Mouse (Mus musculus): ENCODE data around the gene Pon2. TPM values are rescaled to one million over a fixed set of nuclear protein-coding genes. Genes with fewer than 3 reads are reported as not detected.
A peak's percentile ranks its signal among the peaks of the same experiment; 100 is the strongest.

The Pon2 gene
- polyA plus RNA-seq, 1 experiment from 2014 or later: 38.6 TPM

GRCm38 (mm10) chr6:5296067-5296466 is 2.2 kb downstream of the Pon2 start:
- Histone ChIP-seq H3K4me3 (ENCODE audit: low read length) (no peak overlapping the region), H3K36me3 (ENCODE audit: insufficient read depth, low read length) (no peaks in the 10 kb centered on the region), H3K4me2 (replicated peaks; ENCODE audit: low read depth, low read length) (no peak overlapping the region; the same call in 1 of the 2 replicates), H3K4me1 (ENCODE audit: insufficient read depth, low read length) (peaks cover 2% of the 10 kb centered on the region; the same call in 1 of the 2 replicates), H3K27ac (ENCODE audit: low read length) (no peak overlapping the region), H3K9me3 (ENCODE audit: low read length) (no peaks in the 10 kb centered on the region), H3K9ac (replicated peaks; ENCODE audit: low read length) (no peak overlapping the region), H3K27me3 (ENCODE audit: insufficient read depth, low read length) (0 out of 2 replicates have a peak, but pooled peaks cover 3% of the 10 kb centered on the region)
- WGBS: 95% methylated on average over 7 of the region's 7 CpGs
- ATAC-seq (ENCODE audit: low FRiP score, low TSS enrichment): no peak

GRCm38 (mm10) chr6:5294659-5295449 is 3.4 kb downstream of the Pon2 start:
- Histone ChIP-seq H3K4me2 (replicated peaks; ENCODE audit: low read depth, low read length) (no peak overlapping the region), H3K27ac (ENCODE audit: low read length) (no peak overlapping the region), H3K27me3 (ENCODE audit: insufficient read depth, low read length) (0 out of 2 replicates have a peak, but pooled peaks cover 3% of the 10 kb centered on the region), H3K9me3 (ENCODE audit: low read length) (no peaks in the 10 kb centered on the region), H3K4me1 (ENCODE audit: insufficient read depth, low read length) (peaks cover 2% of the 10 kb centered on the region; the same call in 1 of the 2 replicates), H3K9ac (replicated peaks; ENCODE audit: low read length) (no peak overlapping the region), H3K4me3 (ENCODE audit: low read length) (no peak overlapping the region), H3K36me3 (ENCODE audit: insufficient read depth, low read length) (no peaks in the 10 kb centered on the region)
- 92% methylated on average over 16 of the region's 16 CpGs for WGBS
- ATAC-seq (ENCODE audit: low FRiP score, low TSS enrichment): no peak

- WGBS: 74% methylated on average over 5 of the region's 5 CpGs
- Histone ChIP-seq H3K9me3 (ENCODE audit: low read length) (no peaks in the 10 kb centered on the region), H3K4me2 (replicated peaks; ENCODE audit: low read depth, low read length) (no peak overlapping the region), H3K27me3 (ENCODE audit: insufficient read depth, low read length) (no peaks in the 10 kb centered on the region), H3K9ac (replicated peaks; ENCODE audit: low read length) (no peak overlapping the region), H3K27ac (ENCODE audit: low read length) (no peak overlapping the region), H3K4me3 (ENCODE audit: low read length) (no peak overlapping the region), H3K36me3 (ENCODE audit: insufficient read depth, low read length) (no peaks in the 10 kb centered on the region), H3K4me1 (ENCODE audit: insufficient read depth, low read length) (no peaks in the 10 kb centered on the region)
- ATAC-seq (ENCODE audit: low FRiP score, low TSS enrichment): no peak
Measured at GRCm38 (mm10) chr6:5292841-5293240, 5.4 kb downstream of the Pon2 start.

- no peak overlapping the region for H3K4me3 ChIP-seq (ENCODE audit: low read length)
- H3K4me1 ChIP-seq (ENCODE audit: insufficient read depth, low read length): no peaks in the 10 kb centered on the region
- H3K9ac ChIP-seq (replicated peaks; ENCODE audit: low read length): no peak overlapping the region
- no peaks in the 10 kb centered on the region for H3K9me3 ChIP-seq (ENCODE audit: low read length)
- no peak overlapping the region for H3K4me2 ChIP-seq (replicated peaks; ENCODE audit: low read depth, low read length)
- ATAC-seq (ENCODE audit: low FRiP score, low TSS enrichment): 0 out of 2 replicates have a peak, but pooled peaks have one; percentile 23
- no peak overlapping the region for H3K27ac ChIP-seq (ENCODE audit: low read length)
- H3K36me3 ChIP-seq (ENCODE audit: insufficient read depth, low read length): no peaks in the 10 kb centered on the region
- WGBS: 72% methylated on average over 4 of the region's 4 CpGs
- H3K27me3 ChIP-seq (ENCODE audit: insufficient read depth, low read length): no peaks in the 10 kb centered on the region
Measured at GRCm38 (mm10) chr6:5291450-5291849, 6.8 kb downstream of the Pon2 start.

GRCm38 (mm10) chr6:5287919-5288318 is 10.3 kb downstream of the Pon2 start:
- 36% methylated on average over 5 of the region's 5 CpGs for WGBS

GRCm38 (mm10) chr6:5287392-5287791 is 10.9 kb downstream of the Pon2 start:
- 65% methylated on average over 2 of the region's 2 CpGs for WGBS
- no peaks in the 10 kb centered on the region for H3K9me3 ChIP-seq (ENCODE audit: low read length)
- no peak for ATAC-seq (ENCODE audit: low FRiP score, low TSS enrichment)
- H3K4me1 ChIP-seq (ENCODE audit: insufficient read depth, low read length): no peaks in the 10 kb centered on the region
- no peaks in the 10 kb centered on the region for H3K27me3 ChIP-seq (ENCODE audit: insufficient read depth, low read length)
- H3K27ac ChIP-seq (ENCODE audit: low read length): no peak overlapping the region
- H3K9ac ChIP-seq (replicated peaks; ENCODE audit: low read length): no peak overlapping the region
- H3K36me3 ChIP-seq (ENCODE audit: insufficient read depth, low read length): no peaks in the 10 kb centered on the region
- H3K4me3 ChIP-seq (ENCODE audit: low read length): no peak overlapping the region
- no peak overlapping the region for H3K4me2 ChIP-seq (replicated peaks; ENCODE audit: low read depth, low read length)

More at GRCm38 (mm10) chr6:5287919-5288318, 10.3 kb downstream of the Pon2 start:
- H3K27me3 ChIP-seq (ENCODE audit: insufficient read depth, low read length): no peaks in the 10 kb centered on the region
- H3K36me3 ChIP-seq (ENCODE audit: insufficient read depth, low read length): no peaks in the 10 kb centered on the region
- no peak for ATAC-seq (ENCODE audit: low FRiP score, low TSS enrichment)
- H3K4me2 ChIP-seq (replicated peaks; ENCODE audit: low read depth, low read length): no peak overlapping the region
- no peak overlapping the region for H3K4me3 ChIP-seq (ENCODE audit: low read length)
- H3K9ac ChIP-seq (replicated peaks; ENCODE audit: low read length): no peak overlapping the region
- no peaks in the 10 kb centered on the region for H3K4me1 ChIP-seq (ENCODE audit: insufficient read depth, low read length)
- H3K27ac ChIP-seq (ENCODE audit: low read length): no peak overlapping the region
- H3K9me3 ChIP-seq (ENCODE audit: low read length): no peaks in the 10 kb centered on the region

- WGBS: 65% methylated on average over 7 of the region's 7 CpGs
- ATAC-seq (ENCODE audit: low FRiP score, low TSS enrichment): no peak
- Histone ChIP-seq H3K27ac (ENCODE audit: low read length) (no peak overlapping the region), H3K36me3 (ENCODE audit: insufficient read depth, low read length) (no peaks in the 10 kb centered on the region), H3K4me1 (ENCODE audit: insufficient read depth, low read length) (no peaks in the 10 kb centered on the region), H3K9ac (replicated peaks; ENCODE audit: low read length) (no peak overlapping the region), H3K27me3 (ENCODE audit: insufficient read depth, low read length) (no peaks in the 10 kb centered on the region), H3K4me3 (ENCODE audit: low read length) (no peak overlapping the region), H3K4me2 (replicated peaks; ENCODE audit: low read depth, low read length) (no peak overlapping the region), H3K9me3 (ENCODE audit: low read length) (no peaks in the 10 kb centered on the region)
Measured at GRCm38 (mm10) chr6:5282418-5282817, 15.8 kb downstream of the Pon2 start.

- Histone ChIP-seq H3K27me3 (ENCODE audit: insufficient read depth, low read length) (no peaks in the 10 kb centered on the region), H3K4me3 (ENCODE audit: low read length) (no peak overlapping the region), H3K4me1 (ENCODE audit: insufficient read depth, low read length) (no peaks in the 10 kb centered on the region), H3K27ac (ENCODE audit: low read length) (no peak overlapping the region), H3K9me3 (ENCODE audit: low read length) (no peaks in the 10 kb centered on the region), H3K4me2 (replicated peaks; ENCODE audit: low read depth, low read length) (no peak overlapping the region), H3K36me3 (ENCODE audit: insufficient read depth, low read length) (no peaks in the 10 kb centered on the region; the same call in 1 of the 2 replicates), H3K9ac (replicated peaks; ENCODE audit: low read length) (no peak overlapping the region)
- no peak for ATAC-seq (ENCODE audit: low FRiP score, low TSS enrichment)
- WGBS: 44% methylated on average over 6 of the region's 6 CpGs
Measured at GRCm38 (mm10) chr6:5280576-5281305, 17.5 kb downstream of the Pon2 start.

GRCm38 (mm10) chr6:5277972-5278371 is 20.3 kb downstream of the Pon2 start:
- Histone ChIP-seq H3K9ac (replicated peaks; ENCODE audit: low read length) (no peak overlapping the region), H3K4me2 (replicated peaks; ENCODE audit: low read depth, low read length) (no peak overlapping the region), H3K27ac (ENCODE audit: low read length) (no peak overlapping the region), H3K4me1 (ENCODE audit: insufficient read depth, low read length) (no peaks in the 10 kb centered on the region), H3K27me3 (ENCODE audit: insufficient read depth, low read length) (no peaks in the 10 kb centered on the region), H3K36me3 (ENCODE audit: insufficient read depth, low read length) (peaks cover 3% of the 10 kb centered on the region), H3K4me3 (ENCODE audit: low read length) (no peak overlapping the region), H3K9me3 (ENCODE audit: low read length) (no peaks in the 10 kb centered on the region)
- ATAC-seq (ENCODE audit: low FRiP score, low TSS enrichment): no peak
- WGBS: 37% methylated on average over 5 of the region's 5 CpGs

- WGBS: 84% methylated on average over 6 of the region's 6 CpGs
- Histone ChIP-seq H3K27ac (ENCODE audit: low read length) (no peak overlapping the region), H3K9ac (replicated peaks; ENCODE audit: low read length) (no peak overlapping the region), H3K4me1 (ENCODE audit: insufficient read depth, low read length) (no peaks in the 10 kb centered on the region), H3K4me3 (ENCODE audit: low read length) (no peak overlapping the region), H3K9me3 (ENCODE audit: low read length) (no peaks in the 10 kb centered on the region), H3K4me2 (replicated peaks; ENCODE audit: low read depth, low read length) (no peak overlapping the region), H3K27me3 (ENCODE audit: insufficient read depth, low read length) (no peaks in the 10 kb centered on the region), H3K36me3 (ENCODE audit: insufficient read depth, low read length) (peaks cover 19% of the 10 kb centered on the region)
- no peak for ATAC-seq (ENCODE audit: low FRiP score, low TSS enrichment)
Measured at GRCm38 (mm10) chr6:5269641-5270040, 28.6 kb downstream of the Pon2 start.
